Comparison of ENCODE assay signal across 25 mouse cellular contexts in the genomic region with DNA sequence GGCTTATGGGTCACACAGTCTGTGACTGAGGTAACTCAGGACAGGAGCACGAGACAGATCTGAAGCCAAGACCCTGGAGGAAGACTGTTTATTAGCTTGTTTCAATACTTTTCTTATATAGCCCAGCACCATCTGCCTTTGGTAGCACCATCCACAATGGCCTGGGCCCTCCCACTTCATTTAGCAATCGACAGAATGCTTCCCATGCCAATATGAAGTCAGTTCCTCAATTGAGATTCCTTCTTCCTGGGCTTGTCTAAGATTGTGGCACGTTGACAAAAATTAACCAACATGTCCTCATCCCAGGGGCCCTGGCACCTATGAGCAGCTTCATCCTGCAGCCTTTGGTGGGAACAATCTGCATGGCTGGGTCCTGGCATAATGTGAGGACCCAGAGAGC.
"Had no signal": no experiment of that assay in that cellular context is flagged by ENCODE, and none has a peak within 500 bp of the region (broad histone marks: within the 10 kb centered on the region; RNA-seq: fewer than 3 reads in every experiment).

No protein-coding gene starts in this region.

- H3K4me1 ChIP-seq: liver, embryonic 12.5 days had no signal

- DNase-seq: gastrocnemius, adult 2 months; gastrocnemius, postnatal 10 days; gastrocnemius, postnatal 25 days; heart, adult 11 months; heart, adult 2 months; heart, postnatal 14 days; heart, postnatal 36 days; kidney, adult 11 months; kidney, adult 2 months; kidney, adult 9 months; kidney, postnatal 14 days; kidney, postnatal 36 days; layer of hippocampus, adult 9-11 months; layer of hippocampus, postnatal 36 days; left cerebral cortex, postnatal 4 days had no signal

- ATAC-seq: hindbrain, postnatal 0 days; intestine, embryonic 16.5 days; liver, embryonic 12.5 days had no signal

- H3K4me3 ChIP-seq: gastrocnemius, adult 2 months; heart, adult 2 months; heart, embryonic 13.5 days; heart, embryonic 15.5 days; hindbrain, embryonic 13.5 days; hindbrain, embryonic 15.5 days; kidney, embryonic 15.5 days; limb, embryonic 13.5 days; limb, embryonic 15.5 days; liver, embryonic 12.5 days had no signal

- H3K27me3 ChIP-seq: heart, embryonic 13.5 days; heart, embryonic 15.5 days; hindbrain, embryonic 13.5 days; hindbrain, embryonic 15.5 days; kidney, embryonic 15.5 days; limb, embryonic 13.5 days; limb, embryonic 15.5 days; liver, embryonic 12.5 days had no signal

- H3K27ac ChIP-seq: gastrocnemius, adult 2 months; heart, adult 2 months; heart, embryonic 13.5 days; heart, embryonic 15.5 days; hindbrain, embryonic 13.5 days; hindbrain, embryonic 15.5 days; hindbrain, postnatal 0 days; kidney, embryonic 15.5 days; limb, embryonic 13.5 days; limb, embryonic 15.5 days; liver, embryonic 12.5 days had no signal

- H3K9me3 ChIP-seq: heart, embryonic 13.5 days; heart, embryonic 15.5 days; hindbrain, embryonic 15.5 days; kidney, embryonic 15.5 days; limb, embryonic 13.5 days; limb, embryonic 15.5 days; liver, embryonic 12.5 days had no signal

- H3K36me3 ChIP-seq: heart, embryonic 13.5 days; heart, embryonic 15.5 days; hindbrain, embryonic 13.5 days; hindbrain, embryonic 15.5 days; kidney, embryonic 15.5 days; limb, embryonic 13.5 days; limb, embryonic 15.5 days; liver, embryonic 12.5 days had no signal
